Mouse (Mus musculus): ENCODE results near the gene Zfp108.

DNA sequence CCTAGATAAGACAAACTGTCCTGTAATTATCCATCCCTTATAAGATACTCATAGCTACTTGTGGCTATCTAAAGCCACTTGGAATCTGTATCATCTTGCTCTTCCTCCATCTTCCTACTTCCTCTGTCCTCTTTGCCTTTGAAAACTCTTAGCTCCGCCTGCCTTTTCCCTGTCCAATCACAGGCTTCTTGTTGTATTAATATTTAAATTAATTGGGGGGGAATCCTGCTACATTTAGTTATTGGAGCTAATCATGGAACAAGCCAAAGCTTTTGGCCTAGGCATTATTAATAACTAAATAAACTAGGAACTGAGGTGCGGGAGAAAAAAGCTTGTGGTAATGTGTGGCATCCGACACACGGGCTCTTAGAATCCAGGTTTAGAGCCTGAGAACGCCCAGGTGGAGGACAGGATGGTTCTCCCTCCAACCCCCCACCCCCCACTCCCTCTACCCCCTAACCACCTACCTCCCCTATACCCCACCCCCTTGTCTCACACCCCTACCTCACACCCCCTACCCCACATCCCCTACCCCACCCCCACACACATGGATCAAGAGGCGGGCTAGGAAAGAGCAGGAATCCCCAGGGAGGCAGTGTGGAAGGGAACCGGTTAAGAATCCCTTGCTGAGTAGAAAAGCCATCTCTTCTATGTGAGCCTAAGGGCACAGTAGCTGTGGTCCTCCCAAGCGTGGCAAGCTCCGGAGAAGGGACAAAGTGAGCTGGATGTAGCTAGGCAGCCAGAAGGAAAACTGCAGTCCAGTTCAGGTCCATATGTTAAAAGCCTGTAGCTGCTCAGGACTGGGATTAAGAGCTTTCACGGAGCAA lies 25.6 kb downstream of the Zfp108 start:
- no peak for TF ChIP-seq CTCF (IDR thresholded peaks at IDR 0.05; ENCODE audit: borderline replicate concordance, extremely low read depth, insufficient read depth, insufficient read length)
- TF ChIP-seq POLR2A (IDR thresholded peaks at IDR 0.05; ENCODE audit: borderline replicate concordance, extremely low read depth, insufficient read depth, insufficient read length, poor library complexity, severe bottlenecking): no peak
